Mouse (Mus musculus): ENCODE measurements around the gene Srcin1.
A peak's percentile ranks its signal among the peaks of the same experiment; 100 is the strongest.

The Srcin1 gene

GRCm38 (mm10) chr11:97469828-97470227 lies 106.2 kb downstream of the Srcin1 start:
- no peak for DNase-seq (ENCODE audit: low read depth, low spot score)

GRCm38 (mm10) chr11:97468639-97469287 lies 107.2 kb downstream of the Srcin1 start:
- DNase-seq (ENCODE audit: low read depth, low spot score), result peak; percentile 91
- no peaks in the 10 kb centered on the region for H3K36me3 ChIP-seq (ENCODE audit: control insufficient read depth, insufficient read depth, low read length, poor library complexity, severe bottlenecking)

More at GRCm38 (mm10) chr11:97469828-97470227, 106.2 kb downstream of the Srcin1 start:
- Histone ChIP-seq H3K36me3 (ENCODE audit: control insufficient read depth, insufficient read depth, low read length, poor library complexity, severe bottlenecking) (no peaks in the 10 kb centered on the region), H3K27me3 (ENCODE audit: control insufficient read depth, insufficient read depth, low read length, poor library complexity, severe bottlenecking) (no peaks in the 10 kb centered on the region)

GRCm38 (mm10) chr11:97466444-97467160 lies 109.4 kb downstream of the Srcin1 start:
- Histone ChIP-seq H3K27me3 (ENCODE audit: control insufficient read depth, insufficient read depth, low read length, poor library complexity, severe bottlenecking) (no peaks in the 10 kb centered on the region), H3K36me3 (ENCODE audit: control insufficient read depth, insufficient read depth, low read length, poor library complexity, severe bottlenecking) (no peaks in the 10 kb centered on the region)
- no peak for DNase-seq (ENCODE audit: low read depth, low spot score)

More at GRCm38 (mm10) chr11:97468639-97469287, 107.2 kb downstream of the Srcin1 start:
- no peaks in the 10 kb centered on the region for H3K27me3 ChIP-seq (ENCODE audit: control insufficient read depth, insufficient read depth, low read length, poor library complexity, severe bottlenecking)

- no peak for DNase-seq (ENCODE audit: low read depth, low spot score)
- Histone ChIP-seq H3K36me3 (ENCODE audit: control insufficient read depth, insufficient read depth, low read length, poor library complexity, severe bottlenecking) (no peaks in the 10 kb centered on the region), H3K27me3 (ENCODE audit: control insufficient read depth, insufficient read depth, low read length, poor library complexity, severe bottlenecking) (no peaks in the 10 kb centered on the region)
Measured at GRCm38 (mm10) chr11:97465957-97466356, 110.0 kb downstream of the Srcin1 start.

GRCm38 (mm10) chr11:97463991-97464390 lies 112.0 kb downstream of the Srcin1 start:
- DNase-seq (ENCODE audit: low read depth, low spot score), result no peak
- H3K36me3 ChIP-seq (ENCODE audit: control insufficient read depth, insufficient read depth, low read length, poor library complexity, severe bottlenecking), result no peaks in the 10 kb centered on the region

GRCm38 (mm10) chr11:97463166-97463565 lies 112.8 kb downstream of the Srcin1 start:
- Histone ChIP-seq H3K36me3 (ENCODE audit: control insufficient read depth, insufficient read depth, low read length, poor library complexity, severe bottlenecking) (no peaks in the 10 kb centered on the region), H3K27me3 (ENCODE audit: control insufficient read depth, insufficient read depth, low read length, poor library complexity, severe bottlenecking) (no peaks in the 10 kb centered on the region)
- no peak for DNase-seq (ENCODE audit: low read depth, low spot score)

More at GRCm38 (mm10) chr11:97463991-97464390, 112.0 kb downstream of the Srcin1 start:
- no peaks in the 10 kb centered on the region for H3K27me3 ChIP-seq (ENCODE audit: control insufficient read depth, insufficient read depth, low read length, poor library complexity, severe bottlenecking)

- H3K36me3 ChIP-seq (ENCODE audit: control insufficient read depth, insufficient read depth, low read length, poor library complexity, severe bottlenecking), result no peaks in the 10 kb centered on the region
- no peak for DNase-seq (ENCODE audit: low read depth, low spot score)
- no peaks in the 10 kb centered on the region for H3K27me3 ChIP-seq (ENCODE audit: control insufficient read depth, insufficient read depth, low read length, poor library complexity, severe bottlenecking)
Measured at GRCm38 (mm10) chr11:97462538-97462937, 113.4 kb downstream of the Srcin1 start.

- DNase-seq (ENCODE audit: low read depth, low spot score), result no peak
- Histone ChIP-seq H3K27me3 (ENCODE audit: control insufficient read depth, insufficient read depth, low read length, poor library complexity, severe bottlenecking) (no peaks in the 10 kb centered on the region), H3K36me3 (ENCODE audit: control insufficient read depth, insufficient read depth, low read length, poor library complexity, severe bottlenecking) (no peaks in the 10 kb centered on the region)
Measured at GRCm38 (mm10) chr11:97461307-97461820, 114.6 kb downstream of the Srcin1 start.
